Mouse (Mus musculus) kidney, postnatal 0 days (tissue): ENCODE measurements around the gene Ube2v1. TPM values are rescaled to one million over a fixed set of nuclear protein-coding genes. Genes with fewer than 3 reads are reported as not detected.

Experiments used
- ATAC-seq: fragments of 200-750 bp; cut with Nextera tagmentation; replicated peaks from 2 replicates; pipeline ENCODE4 v1.8.0; 2017; ENCODE audit warnings: low read depth, moderate number of reproducible peaks, moderate TSS enrichment, moderate library complexity; ENCODE audit not compliant: low FRiP score
- DNase-seq: peaks from one replicate; pipeline ENCODE4 v3.0.0-alpha.2; 2016; ENCODE audit warnings: low spot score
- H3K27ac ChIP-seq: fragments of 300-500 bp; sonication (generic); 2 replicates; pipeline ENCODE4 v1.5.1; 2014; ENCODE audit warnings: mild to moderate bottlenecking
- H3K27me3 ChIP-seq: fragments of 300-500 bp; sonication (generic); 2 replicates; pipeline ENCODE4 v1.6.1; 2014; ENCODE audit warnings: low read length, mixed read lengths; ENCODE audit not compliant: insufficient read depth
- H3K36me3 ChIP-seq: fragments of 300-500 bp; sonication (generic); 2 replicates; pipeline ENCODE4 v1.6.1; 2014; ENCODE audit warnings: low read length, mixed read lengths; ENCODE audit not compliant: insufficient read depth
- H3K4me1 ChIP-seq: fragments of 300-500 bp; sonication (generic); replicated peaks from 2 replicates; pipeline ENCODE4 v1.6.1; 2014; ENCODE audit warnings: antibody characterized with exemption, low read length, mixed read lengths; ENCODE audit not compliant: insufficient read depth
- H3K4me2 ChIP-seq: fragments of 300-500 bp; sonication (generic); 2 replicates; pipeline ENCODE4 v1.6.1; 2014; ENCODE audit warnings: mild to moderate bottlenecking, low read length, moderate library complexity, mixed read lengths
- H3K4me3 ChIP-seq: fragments of 300-500 bp; sonication (generic); replicated peaks from 2 replicates; pipeline ENCODE4 v1.5.1; 2014; ENCODE audit warnings: low read depth, low read length
- H3K9ac ChIP-seq: fragments of 300-500 bp; sonication (generic); 2 replicates; pipeline ENCODE4 v1.6.1; 2014; ENCODE audit warnings: low read depth, low read length
- H3K9me3 ChIP-seq: fragments of 300-500 bp; sonication (generic); replicated peaks from 2 replicates; pipeline ENCODE4 v1.6.1; 2016; ENCODE audit warnings: low read length, inconsistent platforms, mixed read lengths
- CTCF ChIP-seq: IDR thresholded peaks from 2 replicates; pipeline ENCODE4 v1.5.1; 2016; ENCODE audit warnings: antibody characterized with exemption, low read depth, mild to moderate bottlenecking, moderate library complexity
- WGBS: fragments of 180-500 bp; shearing (Covaris S2); extraction: QIAGEN DNeasy Blood & Tissue Kit; methylation state at CpG from one replicate; pipeline ENCODE4 v1.1.7; 2014; 5-methylcytosine and 5-hydroxymethylcytosine counted together
- polyA plus RNA-seq: library from polyadenylated mRNA; unstranded; fragments of >200 nt; fragmentation: Nextera tagmentation; extraction: Ambion mirVana; gene quantifications from 2 replicates; pipeline ENCODE4 v1.2.1, GENCODE M21; 2015

Ube2v1 gene
- polyA plus RNA-seq, 1 experiment from 2014 or later, result 256 TPM

DNA sequence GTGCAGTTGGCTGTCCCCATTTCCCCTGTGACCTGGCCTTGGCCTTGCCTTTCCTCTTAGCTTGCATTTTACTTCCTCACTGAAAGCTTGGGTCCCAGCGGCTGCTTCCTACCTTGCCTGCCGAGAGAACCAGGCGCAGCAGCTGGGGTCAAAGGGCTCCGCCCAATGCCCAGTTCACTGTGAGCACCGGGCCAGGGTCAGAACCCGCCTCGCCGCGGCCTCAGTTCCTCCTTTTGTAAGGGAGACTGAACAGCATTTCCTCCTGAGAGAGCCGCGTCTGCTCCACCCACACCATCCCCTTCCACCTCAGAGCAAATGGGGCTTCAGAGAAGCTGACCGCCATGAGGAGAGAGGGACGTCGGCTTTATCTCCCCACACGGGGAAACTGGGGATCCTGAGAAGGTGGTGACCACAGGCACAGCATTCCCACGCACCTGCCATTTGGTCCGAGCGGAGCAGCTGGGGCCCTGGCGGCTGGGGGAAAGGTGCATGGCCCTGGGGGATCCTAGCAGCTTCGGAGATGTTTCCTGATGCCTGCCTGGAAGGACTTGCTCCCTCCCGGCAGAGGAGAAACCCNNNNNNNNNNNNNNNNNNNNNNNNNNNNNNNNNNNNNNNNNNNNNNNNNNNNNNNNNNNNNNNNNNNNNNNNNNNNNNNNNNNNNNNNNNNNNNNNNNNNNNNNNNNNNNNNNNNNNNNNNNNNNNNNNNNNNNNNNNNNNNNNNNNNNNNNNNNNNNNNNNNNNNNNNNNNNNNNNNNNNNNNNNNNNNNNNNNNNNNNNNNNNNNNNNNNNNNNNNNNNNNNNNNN, 42.9 kb downstream of the Ube2v1 start:
- WGBS, result 26% methylated on average over 21 of the region's 21 CpGs
- H3K36me3 ChIP-seq, result no peaks in the 10 kb centered on the region
- peak; percentile 70 for DNase-seq
- H3K27me3 ChIP-seq, result no peaks in the 10 kb centered on the region
- H3K9ac ChIP-seq, result peak overlapping the region; percentile 49; the same call in 1 of the 2 replicates
- ATAC-seq, result peak; percentile 23; the same call in 1 of the 2 replicates
- no peaks in the 10 kb centered on the region for H3K9me3 ChIP-seq
- TF ChIP-seq CTCF, result no peak
- peak overlapping the region; percentile 81 for H3K27ac ChIP-seq
- peaks cover 31% of the 10 kb centered on the region; the same call in 1 of the 2 replicates for H3K4me1 ChIP-seq
- H3K4me2 ChIP-seq, result peak overlapping the region; percentile 41
- H3K4me3 ChIP-seq, result no peak overlapping the region

DNA sequence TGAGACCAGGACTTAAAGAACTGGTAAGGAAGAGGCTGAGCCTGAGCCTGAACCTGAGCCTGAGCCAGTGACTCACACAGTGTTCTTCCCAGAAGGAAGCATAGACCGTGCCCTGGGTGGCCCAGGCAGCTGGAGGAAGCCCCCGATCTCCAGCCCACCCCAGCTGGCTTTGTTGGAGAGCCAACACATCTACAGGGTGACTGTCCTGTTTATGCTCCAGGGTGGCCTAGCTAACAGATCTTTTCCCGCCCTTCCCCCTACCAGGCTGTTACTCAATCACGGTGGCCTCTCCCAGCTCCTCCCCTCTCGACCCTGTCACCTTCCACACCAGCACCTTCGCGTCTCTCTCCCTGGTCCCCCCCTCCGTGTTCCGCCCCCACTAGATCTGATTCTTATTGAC, 44.9 kb downstream of the Ube2v1 start:
- WGBS, result 13% methylated on average over 9 of the region's 9 CpGs
- DNase-seq (peak; percentile 71), ATAC-seq (no peak)
- peak overlapping the region; percentile 81 for H3K27ac ChIP-seq
- H3K9me3 ChIP-seq, result no peaks in the 10 kb centered on the region
- no peak overlapping the region for H3K4me3 ChIP-seq
- H3K36me3 ChIP-seq, result no peaks in the 10 kb centered on the region
- no peak overlapping the region for H3K9ac ChIP-seq
- H3K4me1 ChIP-seq, result peaks cover 27% of the 10 kb centered on the region; the same call in 1 of the 2 replicates
- TF ChIP-seq CTCF, result no peak
- H3K27me3 ChIP-seq, result no peaks in the 10 kb centered on the region
- no peak overlapping the region for H3K4me2 ChIP-seq

DNA sequence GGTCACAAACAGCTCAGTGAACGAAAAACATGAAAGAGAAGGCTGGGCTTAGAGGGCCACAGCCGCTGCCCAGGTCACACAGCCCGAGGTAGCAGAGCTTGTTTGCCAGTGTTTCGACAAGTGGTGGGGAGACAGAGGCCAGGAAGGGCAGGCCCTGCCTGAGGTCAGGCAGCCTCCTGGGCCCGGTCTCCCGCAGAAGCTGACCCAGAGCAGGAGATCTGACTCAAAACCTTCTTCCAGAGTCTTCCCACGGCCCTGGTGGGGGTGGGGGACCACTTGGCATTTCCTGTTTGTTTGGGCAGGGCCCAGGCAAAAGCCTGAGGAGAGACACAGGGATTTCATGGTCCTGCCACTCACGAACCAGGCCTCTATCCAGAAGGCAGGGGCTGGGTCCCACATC, 45.9 kb downstream of the Ube2v1 start:
- ATAC-seq (no peak), DNase-seq (no peak)
- Histone ChIP-seq H3K9ac (no peak overlapping the region), H3K36me3 (no peaks in the 10 kb centered on the region), H3K9me3 (no peaks in the 10 kb centered on the region), H3K4me3 (no peak overlapping the region), H3K4me1 (peaks cover 27% of the 10 kb centered on the region; the same call in 1 of the 2 replicates), H3K27me3 (no peaks in the 10 kb centered on the region), H3K4me2 (no peak overlapping the region), H3K27ac (peak overlapping the region; percentile 81)
- no peak for TF ChIP-seq CTCF
- WGBS, result 17% methylated on average over 8 of the region's 8 CpGs

DNA sequence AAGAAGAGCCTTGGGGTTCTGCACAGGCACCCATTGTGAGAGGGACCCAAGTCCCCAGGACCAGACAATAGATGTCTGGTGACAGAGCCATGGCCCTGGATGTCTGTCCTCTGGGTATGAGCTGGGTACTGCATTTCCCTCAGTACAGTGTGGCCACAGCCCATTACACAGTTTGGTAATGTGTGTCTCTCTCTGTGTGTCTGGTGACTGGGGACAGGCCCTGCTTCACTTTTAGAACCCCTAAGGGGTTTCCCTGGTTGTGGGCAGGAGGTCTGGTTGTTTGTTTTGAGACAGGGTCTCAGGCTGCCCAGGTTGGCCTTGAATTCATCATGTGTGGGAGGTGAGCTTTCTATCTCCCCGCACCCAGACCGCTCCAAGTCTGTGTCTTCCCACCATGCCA, 46.6 kb downstream of the Ube2v1 start:
- WGBS, result 34% methylated on average over 2 of the region's 2 CpGs
- no peaks in the 10 kb centered on the region for H3K9me3 ChIP-seq
- H3K4me1 ChIP-seq, result peaks cover 27% of the 10 kb centered on the region; the same call in 1 of the 2 replicates
- H3K4me2 ChIP-seq, result no peak overlapping the region
- H3K27me3 ChIP-seq, result no peaks in the 10 kb centered on the region
- no peak overlapping the region for H3K4me3 ChIP-seq
- no peak overlapping the region for H3K9ac ChIP-seq
- H3K36me3 ChIP-seq, result no peaks in the 10 kb centered on the region
- peak overlapping the region; percentile 81 for H3K27ac ChIP-seq
- no peak for TF ChIP-seq CTCF
- DNase-seq (no peak), ATAC-seq (no peak)

DNA sequence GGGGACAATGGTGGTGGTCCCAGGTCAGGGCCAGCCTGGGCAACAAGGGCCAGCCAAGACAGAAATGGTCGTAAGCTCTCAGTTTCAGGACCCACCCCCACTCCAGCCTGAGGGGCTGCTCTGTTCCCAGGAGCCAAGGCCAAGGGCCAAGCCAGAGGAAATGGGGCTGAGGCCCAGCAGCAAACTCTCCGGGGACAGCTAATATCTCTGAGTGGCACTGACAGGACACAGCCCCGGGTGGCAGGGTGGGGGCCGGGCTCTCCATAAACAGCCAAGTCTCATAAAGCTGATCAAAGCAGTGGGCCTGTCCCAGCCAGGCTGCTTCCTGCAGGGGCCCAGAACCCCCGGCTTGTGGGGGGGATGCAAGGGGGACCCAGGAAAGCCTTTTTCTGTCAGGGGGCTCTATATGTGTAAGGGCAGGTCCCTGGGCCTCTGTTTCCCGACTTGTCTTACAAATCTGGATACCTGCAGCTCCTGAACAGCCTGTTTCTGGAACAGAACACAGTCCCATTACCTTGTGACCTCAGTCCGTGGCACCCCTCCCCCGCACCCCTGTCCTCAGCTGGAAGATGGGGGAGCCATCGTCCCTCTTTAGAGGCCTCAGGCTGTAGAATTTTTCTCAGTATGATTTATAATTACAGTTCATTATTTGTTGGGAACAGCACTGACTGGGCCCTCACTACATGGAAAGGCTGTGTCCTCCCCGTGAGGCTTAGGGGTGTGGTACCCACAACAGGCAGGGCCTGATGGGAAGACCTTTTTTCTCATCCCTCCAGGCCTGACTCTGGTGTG, 48.5 kb downstream of the Ube2v1 start:
- no peaks in the 10 kb centered on the region for H3K36me3 ChIP-seq
- no peaks in the 10 kb centered on the region for H3K9me3 ChIP-seq
- H3K27me3 ChIP-seq, result no peaks in the 10 kb centered on the region
- ATAC-seq (peak; percentile 34), DNase-seq (peak; percentile 77)
- no peak for TF ChIP-seq CTCF
- no peak overlapping the region for H3K9ac ChIP-seq
- no peak overlapping the region for H3K4me3 ChIP-seq
- 13% methylated on average over 10 of the region's 10 CpGs for WGBS
- H3K4me2 ChIP-seq, result no peak overlapping the region
- peak overlapping the region; percentile 81 for H3K27ac ChIP-seq
- peaks cover 18% of the 10 kb centered on the region; the same call in 1 of the 2 replicates for H3K4me1 ChIP-seq

DNA sequence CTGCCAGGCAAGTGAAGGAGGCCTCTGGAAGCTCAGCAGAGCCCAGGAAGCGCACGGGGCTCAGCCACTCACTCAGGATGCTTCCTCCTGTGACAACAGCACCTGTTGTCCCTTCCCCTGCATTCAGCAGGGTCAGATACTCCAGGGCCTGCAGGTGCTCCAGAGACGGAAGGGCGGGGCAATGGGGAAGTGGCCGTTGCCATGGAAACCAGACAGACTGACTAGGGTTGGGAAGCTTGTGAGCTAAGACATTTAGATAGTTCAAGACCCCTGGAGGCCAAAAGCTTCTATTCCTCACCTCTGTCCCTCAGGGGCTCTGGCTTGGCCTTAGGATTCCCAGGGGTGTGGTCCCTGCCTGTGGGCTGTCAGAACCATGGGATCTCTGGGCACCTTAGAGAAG, 53.4 kb downstream of the Ube2v1 start:
- no peak for DNase-seq
- Histone ChIP-seq H3K27me3 (no peaks in the 10 kb centered on the region), H3K4me3 (no peak overlapping the region), H3K9ac (no peak overlapping the region), H3K36me3 (no peaks in the 10 kb centered on the region), H3K27ac (no peak overlapping the region), H3K4me1 (0 out of 2 replicates have a peak, but pooled peaks cover 4% of the 10 kb centered on the region), H3K4me2 (no peak overlapping the region), H3K9me3 (no peaks in the 10 kb centered on the region)
- TF ChIP-seq CTCF, result no peak
- no peak for ATAC-seq
- WGBS, result 52% methylated on average over 5 of the region's 5 CpGs
